Mouse (Mus musculus): ENCODE data around the gene AY074887. TPM values are rescaled to one million over a fixed set of nuclear protein-coding genes. Genes with fewer than 3 reads are reported as not detected.

The AY074887 gene
- polyA plus RNA-seq, 2 experiments = 0.04 to 0.27 TPM

DNA sequence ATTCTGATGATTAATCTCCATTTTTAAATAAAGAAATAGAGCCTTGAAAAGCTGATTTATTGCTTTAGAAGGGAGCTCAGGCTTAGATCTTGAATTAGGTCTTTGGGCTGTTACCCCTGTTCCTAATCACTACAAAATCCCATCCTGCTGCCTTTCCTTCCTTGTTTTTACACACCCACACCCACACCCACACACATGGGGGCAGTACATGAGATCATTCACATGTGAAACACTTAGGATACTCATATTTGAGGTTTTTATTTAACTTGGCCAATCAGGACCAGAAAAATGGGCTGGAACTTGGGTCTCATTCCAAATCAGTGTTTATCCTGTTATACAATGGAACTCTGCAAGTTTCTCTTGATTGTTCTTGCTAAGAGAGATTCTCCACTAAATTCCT, 1.3 kb downstream of the AY074887 start:
- no peak for ATAC-seq (ENCODE audit: insufficient read depth)
- peaks cover 3% of the 10 kb centered on the region for H3K36me3 ChIP-seq (replicated peaks; ENCODE audit: control insufficient read depth, insufficient read depth, low read depth)
- no peak overlapping the region for H3K4me3 ChIP-seq (ENCODE audit: insufficient read depth in 1 of 2, low read depth in 2 of 2, low read length in 2 of 2)
- H3K9ac ChIP-seq (replicated peaks) = no peak overlapping the region
- H3K27ac ChIP-seq = no peak overlapping the region
- H3K9me3 ChIP-seq (ENCODE audit: control insufficient read depth, low read length) = no peaks in the 10 kb centered on the region
- H3K4me2 ChIP-seq (ENCODE audit: low read depth) = no peak overlapping the region
- H3K27me3 ChIP-seq (ENCODE audit: control insufficient read depth, insufficient read depth, low read length) = no peaks in the 10 kb centered on the region
- no peak for TF ChIP-seq CTCF (IDR thresholded peaks at IDR 0.05; ENCODE audit: low read depth)
- no peak for TF ChIP-seq EP300 (IDR thresholded peaks at IDR 0.05; ENCODE audit: low read depth)
- H3K4me1 ChIP-seq (replicated peaks; ENCODE audit: control insufficient read depth in 2 of 2, insufficient read depth in 2 of 2, low read length in 1 of 2) = peaks cover 7 to 16% of the 10 kb centered on the region in 2 experiments
- no peak for DNase-seq (ENCODE audit: low read depth in 3 of 3, low spot score in 3 of 3)

GRCm38 (mm10) chr9:54946256-54946655, 4.5 kb downstream of the AY074887 start:
- no peak overlapping the region for H3K9ac ChIP-seq (replicated peaks)
- no peak for DNase-seq (ENCODE audit: low read depth in 3 of 3, low spot score in 3 of 3)
- no peaks in the 10 kb centered on the region; a peak in 3 of 4 replicates for H3K4me1 ChIP-seq (replicated peaks; ENCODE audit: control insufficient read depth in 2 of 2, insufficient read depth in 2 of 2, low read length in 1 of 2)
- TF ChIP-seq EP300 (IDR thresholded peaks at IDR 0.05; ENCODE audit: low read depth) (no peak), CTCF (IDR thresholded peaks at IDR 0.05; ENCODE audit: low read depth) (no peak)
- no peak for ATAC-seq (ENCODE audit: insufficient read depth)
- H3K36me3 ChIP-seq (replicated peaks; ENCODE audit: control insufficient read depth, insufficient read depth, low read depth) = no peaks in the 10 kb centered on the region
- WGBS (ENCODE audit: insufficient replicate concordance) = 68% methylated on average over 16 of the region's 16 CpGs
- no peak overlapping the region for H3K27ac ChIP-seq
- no peak overlapping the region for H3K4me3 ChIP-seq (ENCODE audit: insufficient read depth in 1 of 2, low read depth in 2 of 2, low read length in 2 of 2)
- H3K4me2 ChIP-seq (ENCODE audit: low read depth) = no peak overlapping the region
- H3K9me3 ChIP-seq (ENCODE audit: control insufficient read depth, low read length) = no peaks in the 10 kb centered on the region
- H3K27me3 ChIP-seq (ENCODE audit: control insufficient read depth, insufficient read depth, low read length) = no peaks in the 10 kb centered on the region

DNA sequence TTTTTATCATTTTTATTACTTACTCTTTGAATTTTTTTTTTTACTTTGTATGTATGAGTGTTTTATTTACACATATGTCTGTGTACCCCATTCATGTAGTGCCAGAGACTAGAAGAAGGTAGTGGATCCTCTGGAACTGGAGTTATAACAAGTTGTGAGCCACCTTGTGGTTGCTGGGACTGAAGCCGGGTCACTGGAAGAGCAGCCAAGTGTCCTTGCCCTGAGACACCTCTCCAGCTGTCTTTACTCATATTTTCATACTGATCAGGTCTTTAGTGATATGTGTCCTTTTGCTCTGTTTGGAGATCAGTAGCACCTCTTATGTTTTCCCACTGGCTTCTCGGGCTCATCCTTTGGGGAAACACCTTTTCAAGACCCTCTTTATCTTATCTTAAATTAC, 6.3 kb downstream of the AY074887 start:
- no peak overlapping the region for H3K4me3 ChIP-seq (ENCODE audit: insufficient read depth in 1 of 2, low read depth in 2 of 2, low read length in 2 of 2)
- H3K9ac ChIP-seq (replicated peaks) = no peak overlapping the region
- no peak for TF ChIP-seq CTCF (IDR thresholded peaks at IDR 0.05; ENCODE audit: low read depth)
- no peak for TF ChIP-seq EP300 (IDR thresholded peaks at IDR 0.05; ENCODE audit: low read depth)
- no peak overlapping the region for H3K27ac ChIP-seq
- no peaks in the 10 kb centered on the region for H3K36me3 ChIP-seq (replicated peaks; ENCODE audit: control insufficient read depth, insufficient read depth, low read depth)
- H3K4me2 ChIP-seq (ENCODE audit: low read depth) = no peak overlapping the region
- H3K27me3 ChIP-seq (ENCODE audit: control insufficient read depth, insufficient read depth, low read length) = no peaks in the 10 kb centered on the region
- DNase-seq (ENCODE audit: low read depth in 3 of 3, low spot score in 3 of 3) (no peak), ATAC-seq (ENCODE audit: insufficient read depth) (no peak)
- H3K9me3 ChIP-seq (ENCODE audit: control insufficient read depth, low read length) = no peaks in the 10 kb centered on the region
- H3K4me1 ChIP-seq (replicated peaks; ENCODE audit: control insufficient read depth in 2 of 2, insufficient read depth in 2 of 2, low read length in 1 of 2) = no peaks in the 10 kb centered on the region
- WGBS (ENCODE audit: insufficient replicate concordance) = 57% methylated on average over 2 of the region's 2 CpGs

DNA sequence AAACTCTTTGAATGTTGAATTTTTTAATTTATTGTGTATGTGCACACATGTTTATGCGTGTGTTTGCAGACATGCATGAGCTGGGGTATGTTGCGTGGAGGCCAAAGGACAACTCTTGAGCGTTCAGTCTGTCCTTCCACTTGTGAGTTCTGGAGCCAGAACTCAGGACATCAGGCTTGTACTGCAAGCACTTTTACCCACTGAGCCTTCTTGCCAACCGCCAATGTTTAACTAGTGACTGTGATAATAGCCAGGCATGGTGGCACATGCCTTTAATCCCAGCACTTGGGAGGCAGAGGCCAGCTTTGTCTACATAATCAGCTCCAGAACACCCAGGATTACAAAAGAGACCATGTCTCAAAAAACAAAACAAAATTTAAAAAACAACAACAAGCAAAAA, 8.7 kb downstream of the AY074887 start:
- Histone ChIP-seq H3K4me3 (ENCODE audit: insufficient read depth in 1 of 2, low read depth in 2 of 2, low read length in 2 of 2) (no peak overlapping the region), H3K9me3 (ENCODE audit: control insufficient read depth, low read length) (no peaks in the 10 kb centered on the region), H3K36me3 (replicated peaks; ENCODE audit: control insufficient read depth, insufficient read depth, low read depth) (no peaks in the 10 kb centered on the region), H3K4me1 (replicated peaks; ENCODE audit: control insufficient read depth in 2 of 2, insufficient read depth in 2 of 2, low read length in 1 of 2) (no peaks in the 10 kb centered on the region), H3K27ac (no peak overlapping the region), H3K27me3 (ENCODE audit: control insufficient read depth, insufficient read depth, low read length) (no peaks in the 10 kb centered on the region), H3K4me2 (ENCODE audit: low read depth) (no peak overlapping the region), H3K9ac (replicated peaks) (no peak overlapping the region)
- TF ChIP-seq EP300 (IDR thresholded peaks at IDR 0.05; ENCODE audit: low read depth) (no peak), CTCF (IDR thresholded peaks at IDR 0.05; ENCODE audit: low read depth) (no peak)
- no peak for DNase-seq (ENCODE audit: low read depth in 3 of 3, low spot score in 3 of 3)
- no peak for ATAC-seq (ENCODE audit: insufficient read depth)
- 69% methylated on average over 4 of the region's 4 CpGs for WGBS (ENCODE audit: insufficient replicate concordance)

GRCm38 (mm10) chr9:54932379-54932778, 18.4 kb downstream of the AY074887 start:
- no peak for ATAC-seq (ENCODE audit: insufficient read depth)

More at GRCm38 (mm10) chr9:54932379-54932778, 18.4 kb downstream of the AY074887 start:
- Histone ChIP-seq H3K9ac (replicated peaks) (no peak overlapping the region), H3K36me3 (replicated peaks; ENCODE audit: control insufficient read depth, insufficient read depth, low read depth) (no peaks in the 10 kb centered on the region), H3K27ac (no peak overlapping the region), H3K9me3 (ENCODE audit: control insufficient read depth, low read length) (no peaks in the 10 kb centered on the region), H3K27me3 (ENCODE audit: control insufficient read depth, insufficient read depth, low read length) (no peaks in the 10 kb centered on the region), H3K4me2 (ENCODE audit: low read depth) (no peak overlapping the region), H3K4me1 (replicated peaks; ENCODE audit: control insufficient read depth in 2 of 2, insufficient read depth in 2 of 2, low read length in 1 of 2) (no peaks in the 10 kb centered on the region), H3K4me3 (ENCODE audit: insufficient read depth in 1 of 2, low read depth in 2 of 2, low read length in 2 of 2) (no peak overlapping the region)
- DNase-seq (ENCODE audit: low read depth in 3 of 3, low spot score in 3 of 3) = no peak
- 56% methylated on average over 2 of the region's 2 CpGs for WGBS (ENCODE audit: insufficient replicate concordance)
- TF ChIP-seq CTCF (IDR thresholded peaks at IDR 0.05; ENCODE audit: low read depth) = no peak
- TF ChIP-seq EP300 (IDR thresholded peaks at IDR 0.05; ENCODE audit: low read depth) = no peak
